Mouse (Mus musculus) left cerebral cortex, postnatal 4 days (tissue): Measurements from ENCODE around the gene Thumpd2. TPM values are rescaled to one million over a fixed set of nuclear protein-coding genes. Genes with fewer than 3 reads are reported as not detected.

Source experiments
- DNase-seq: peaks from one replicate; pipeline ENCODE4 v3.0.0-alpha.2; 2022
- intact Hi-C: fragments of 180-260 bp; cut with DNase I; formaldehyde crosslinking; loops from one replicate; pipeline ENCODE4 v1.15.1; 2025
- total RNA-seq, 2 experiments: library from RNA; stranded (reverse); gene quantifications; 2 replicates each; pipeline ENCODE4 v1.2.3; 2021

Thumpd2 gene
- total RNA-seq = 1 to 10 TPM; 4.2 to 4.8 TPM

GRCm38 (mm10) chr17:81064979-81065311 is at the start of gene Thumpd2:
TSS of gene Thumpd2 (minus strand) at chr17:81065082.
- intact Hi-C loops = no loop called here
- DNase-seq = peak; percentile 95

- DNase-seq = no peak
- intact Hi-C loops = no loop called here
Measured at GRCm38 (mm10) chr17:81104237-81104636, 39.4 kb upstream of the Thumpd2 start.

GRCm38 (mm10) chr17:81102866-81103265 is 38.0 kb upstream of the Thumpd2 start:
- intact Hi-C loops = no loop called here
- no peak for DNase-seq

- DNase-seq = no peak
- intact Hi-C loops = no loop called here
Measured at GRCm38 (mm10) chr17:81098444-81098843, 33.6 kb upstream of the Thumpd2 start.

- intact Hi-C loops = no loop called here
- DNase-seq = no peak
Measured at GRCm38 (mm10) chr17:81096490-81096889, 31.6 kb upstream of the Thumpd2 start.

GRCm38 (mm10) chr17:81092794-81093193 is 27.9 kb upstream of the Thumpd2 start:
- no peak for DNase-seq
- intact Hi-C loops = no loop called here

- intact Hi-C loops = no loop called here
- DNase-seq = no peak
Measured at GRCm38 (mm10) chr17:81088866-81089265, 24.0 kb upstream of the Thumpd2 start.

GRCm38 (mm10) chr17:81087735-81088134 is 22.9 kb upstream of the Thumpd2 start:
- DNase-seq = no peak
- intact Hi-C loops = no loop called here

- no peak for DNase-seq
- intact Hi-C loops = no loop called here
Measured at GRCm38 (mm10) chr17:81064279-81064978, 453 bp downstream of the Thumpd2 start.

- no peak for DNase-seq
- intact Hi-C loops = no loop called here
Measured at GRCm38 (mm10) chr17:81063346-81063745, 1.5 kb downstream of the Thumpd2 start.

- intact Hi-C loops = no loop called here
- DNase-seq = no peak
Measured at GRCm38 (mm10) chr17:81062349-81062871, 2.5 kb downstream of the Thumpd2 start.

GRCm38 (mm10) chr17:81056796-81057381 is 8.0 kb downstream of the Thumpd2 start:
- intact Hi-C loops = no loop called here
- DNase-seq = no peak

GRCm38 (mm10) chr17:81056035-81056434 is 8.8 kb downstream of the Thumpd2 start:
- intact Hi-C loops = no loop called here

GRCm38 (mm10) chr17:81055522-81055921 is 9.4 kb downstream of the Thumpd2 start:
- intact Hi-C loops = no loop called here
- DNase-seq = no peak

More at GRCm38 (mm10) chr17:81056035-81056434, 8.8 kb downstream of the Thumpd2 start:
- no peak for DNase-seq

GRCm38 (mm10) chr17:81053274-81053673 is 11.6 kb downstream of the Thumpd2 start:
- no peak for DNase-seq
- intact Hi-C loops = no loop called here

GRCm38 (mm10) chr17:81047930-81048564 is 16.8 kb downstream of the Thumpd2 start:
- intact Hi-C loops = no loop called here
- no peak for DNase-seq

GRCm38 (mm10) chr17:81045525-81046150 is 19.2 kb downstream of the Thumpd2 start:
- intact Hi-C loops = no loop called here
- peak; percentile 11 for DNase-seq

- intact Hi-C loops = no loop called here
- no peak for DNase-seq
Measured at GRCm38 (mm10) chr17:81045115-81045514, 19.8 kb downstream of the Thumpd2 start.

GRCm38 (mm10) chr17:81044356-81044755 is 20.5 kb downstream of the Thumpd2 start:
- intact Hi-C loops = no loop called here
- no peak for DNase-seq

- intact Hi-C loops = no loop called here
Measured at GRCm38 (mm10) chr17:81041662-81042061, 23.2 kb downstream of the Thumpd2 start.

GRCm38 (mm10) chr17:81038707-81039408 is 26.0 kb downstream of the Thumpd2 start:
- DNase-seq = no peak
- intact Hi-C loops = no loop called here

More at GRCm38 (mm10) chr17:81041662-81042061, 23.2 kb downstream of the Thumpd2 start:
- DNase-seq = no peak
